Mouse (Mus musculus): ENCODE data around the gene Hist1h4a.
"Not testable (repeated sequence)": the region's sequence is repeated elsewhere in the genome, so short reads cannot be mapped to it uniquely, and the experiment has no call there.

Hist1h4a gene

DNA sequence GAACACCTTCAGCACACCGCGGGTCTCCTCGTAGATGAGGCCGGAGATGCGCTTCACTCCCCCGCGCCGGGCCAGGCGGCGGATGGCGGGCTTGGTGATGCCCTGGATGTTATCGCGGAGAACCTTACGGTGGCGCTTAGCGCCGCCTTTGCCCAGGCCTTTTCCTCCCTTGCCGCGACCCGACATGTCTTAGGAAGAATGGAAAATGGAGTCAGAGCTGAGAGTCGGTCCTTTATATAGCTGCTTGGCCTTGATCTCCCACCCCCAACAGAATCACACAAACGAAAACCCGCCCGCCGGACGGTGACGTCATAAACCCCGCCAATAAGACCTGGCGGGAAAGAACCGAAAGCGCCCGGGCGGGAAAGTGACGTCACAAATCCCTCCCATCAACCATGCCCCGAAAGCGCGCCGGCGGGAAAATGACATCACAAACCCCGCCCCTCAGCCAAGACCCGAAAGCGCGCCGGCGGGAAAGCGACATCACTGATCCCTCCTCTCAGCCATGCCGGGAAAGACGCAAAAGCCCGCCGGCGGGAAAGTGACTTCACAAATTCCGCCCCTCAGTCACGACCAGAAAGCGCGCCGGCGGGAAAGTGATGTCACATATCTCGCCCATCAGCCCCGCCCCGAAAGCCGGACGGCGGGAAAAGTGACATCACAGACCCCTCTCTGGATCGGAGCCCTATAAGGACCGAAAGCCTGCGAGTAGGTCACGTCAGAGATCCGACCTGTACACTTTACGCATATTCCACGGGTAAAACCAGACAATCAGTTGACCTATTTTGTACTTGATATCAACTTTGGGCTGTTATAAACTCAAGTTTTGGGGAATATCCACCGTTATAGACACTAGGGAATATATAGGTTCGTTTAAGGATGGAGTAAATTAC is at the start of gene Hist1h4a:
TSS of gene Hist1h4a (minus strand) at position 259 of the 893 bp plus-strand sequence.
- DNase-seq (ENCODE audit: low read depth, low spot score), result peak; percentile 98

DNA sequence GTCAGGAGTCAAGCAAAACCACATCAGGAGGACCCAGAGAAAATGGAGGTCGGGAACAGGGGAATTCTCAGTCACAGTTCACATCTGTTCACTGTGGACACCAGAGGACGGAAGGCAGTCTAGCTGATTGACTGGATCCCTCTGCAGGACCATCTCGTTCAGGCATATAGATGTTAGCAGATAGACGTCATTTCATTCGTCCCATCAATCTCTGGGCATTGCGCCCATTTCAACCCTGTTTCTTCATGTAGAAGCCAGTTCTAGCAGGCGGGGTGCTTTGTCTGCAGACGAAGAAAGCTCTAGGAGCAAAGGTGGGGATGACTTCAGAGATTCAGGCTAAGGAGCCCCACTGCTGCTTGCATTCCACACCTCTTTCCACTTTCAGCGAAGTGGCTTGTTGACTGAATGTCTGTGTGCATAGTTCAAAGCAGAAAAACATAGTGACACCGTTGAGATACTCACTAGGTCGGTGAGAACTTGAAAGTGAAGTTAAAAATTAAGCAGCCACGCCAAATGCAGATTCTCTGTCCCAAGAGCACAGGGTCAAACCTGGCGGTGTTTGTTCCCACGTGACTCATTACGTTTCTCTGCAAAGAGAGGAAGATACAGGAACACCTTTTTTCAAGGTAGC is 45.5 kb upstream of the Hist1h4a start, which contains the start of gene Slc17a2:
TSS of gene Slc17a2 (plus strand) at position 572 of the 631 bp plus-strand sequence.
- no peak for DNase-seq (ENCODE audit: low read depth, low spot score)

DNA sequence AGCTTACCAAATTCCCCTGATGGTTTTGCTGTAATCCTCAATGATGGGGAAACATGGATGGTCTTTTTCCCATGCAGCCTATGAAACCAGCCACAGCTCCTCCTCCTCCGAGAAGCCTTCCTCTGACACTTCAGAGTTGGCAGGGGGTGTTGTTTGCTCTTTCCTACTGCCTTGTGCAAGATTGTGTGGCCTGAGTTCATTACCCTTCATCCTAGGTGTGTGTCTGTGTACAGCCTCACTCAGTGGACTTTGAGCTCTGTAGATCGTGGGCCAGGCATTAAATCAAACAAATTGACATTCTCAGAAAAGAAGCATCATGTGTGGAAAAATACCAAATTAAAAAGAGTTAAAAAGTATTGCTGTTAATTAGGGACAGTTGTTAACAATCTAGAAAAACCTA is 43.5 kb upstream of the Hist1h4a start:
- no peak for DNase-seq (ENCODE audit: low read depth, low spot score)

DNA sequence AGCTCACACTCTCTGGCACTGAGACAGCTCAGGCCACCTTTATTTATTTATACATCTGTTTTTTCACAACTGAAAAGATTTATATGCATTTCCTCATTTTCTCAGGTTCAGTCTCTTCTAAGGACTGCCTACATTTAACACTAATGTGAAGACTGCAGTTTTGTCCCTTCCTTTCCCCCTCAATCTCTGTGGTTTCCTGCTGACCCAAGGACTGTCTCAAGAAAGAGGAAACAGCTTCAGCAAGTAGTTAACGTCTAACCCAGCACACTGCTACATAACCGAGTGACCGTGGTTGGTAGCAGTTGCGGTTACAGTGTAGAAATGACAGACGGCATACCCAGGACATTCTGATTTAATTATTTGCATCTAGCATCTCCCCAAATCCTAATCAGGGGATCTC is 38.4 kb upstream of the Hist1h4a start:
- no peak for DNase-seq (ENCODE audit: low read depth, low spot score)

DNA sequence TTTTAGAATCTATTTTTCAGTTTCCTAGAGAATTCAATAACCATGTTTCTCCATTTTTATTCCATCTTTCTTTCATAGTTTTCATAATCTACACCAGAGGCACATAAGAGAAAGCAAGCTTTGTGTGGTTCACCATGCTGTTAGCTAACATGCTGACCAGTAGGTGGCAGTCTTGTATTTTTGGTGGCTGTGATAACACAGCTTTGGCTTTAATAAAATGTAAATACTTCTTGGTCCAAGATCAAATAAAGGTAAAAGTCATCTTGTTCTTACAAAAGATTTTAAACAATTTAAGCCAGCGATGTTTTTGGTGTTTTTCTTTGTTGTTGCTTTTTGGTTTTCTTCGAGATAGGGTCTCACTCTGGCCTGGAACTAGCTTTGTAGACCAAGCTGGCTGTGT is 31.5 kb upstream of the Hist1h4a start:
- peak; percentile 59 for DNase-seq (ENCODE audit: low read depth, low spot score)

DNA sequence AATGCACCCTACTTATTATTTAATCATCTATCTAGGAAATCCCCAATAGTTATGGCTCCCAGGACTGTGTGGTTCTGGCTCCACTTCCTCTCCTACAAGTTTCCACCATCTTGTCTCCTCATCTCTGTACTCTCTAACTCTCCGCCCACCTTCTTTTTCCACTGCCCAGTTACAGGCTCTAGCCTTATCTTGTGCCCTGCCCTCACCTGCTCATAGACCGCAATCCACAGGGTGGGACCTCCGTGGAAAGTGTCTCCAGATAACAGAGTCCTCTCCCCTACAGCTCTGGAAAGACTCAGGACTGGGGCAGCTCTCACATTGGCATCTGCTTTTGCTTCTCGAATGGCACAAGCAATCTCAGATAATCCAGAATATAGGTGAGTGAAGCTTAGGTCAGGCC is 18.0 kb upstream of the Hist1h4a start:
- DNase-seq (ENCODE audit: low read depth, low spot score), result no peak

DNA sequence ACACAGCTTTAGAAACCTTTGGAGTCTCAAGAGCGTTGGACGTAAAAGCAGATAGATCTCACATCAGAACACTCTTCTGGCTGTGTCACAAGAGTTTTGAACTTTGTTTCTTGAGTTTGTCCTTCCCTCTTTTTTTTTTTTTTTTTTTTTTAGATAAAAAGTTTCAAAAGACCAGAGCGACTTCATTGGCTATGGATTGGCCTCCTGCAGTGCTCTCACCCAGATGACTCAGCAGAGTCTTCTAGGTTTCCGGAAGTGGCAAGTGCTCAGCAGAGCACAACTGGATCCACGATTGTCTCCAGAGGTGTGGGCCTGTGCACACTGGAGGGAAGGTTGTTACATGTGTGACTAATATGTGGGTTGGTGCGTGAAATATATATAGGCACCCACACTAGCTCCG is 17.3 kb upstream of the Hist1h4a start:
- DNase-seq (ENCODE audit: low read depth, low spot score), result no peak

DNA sequence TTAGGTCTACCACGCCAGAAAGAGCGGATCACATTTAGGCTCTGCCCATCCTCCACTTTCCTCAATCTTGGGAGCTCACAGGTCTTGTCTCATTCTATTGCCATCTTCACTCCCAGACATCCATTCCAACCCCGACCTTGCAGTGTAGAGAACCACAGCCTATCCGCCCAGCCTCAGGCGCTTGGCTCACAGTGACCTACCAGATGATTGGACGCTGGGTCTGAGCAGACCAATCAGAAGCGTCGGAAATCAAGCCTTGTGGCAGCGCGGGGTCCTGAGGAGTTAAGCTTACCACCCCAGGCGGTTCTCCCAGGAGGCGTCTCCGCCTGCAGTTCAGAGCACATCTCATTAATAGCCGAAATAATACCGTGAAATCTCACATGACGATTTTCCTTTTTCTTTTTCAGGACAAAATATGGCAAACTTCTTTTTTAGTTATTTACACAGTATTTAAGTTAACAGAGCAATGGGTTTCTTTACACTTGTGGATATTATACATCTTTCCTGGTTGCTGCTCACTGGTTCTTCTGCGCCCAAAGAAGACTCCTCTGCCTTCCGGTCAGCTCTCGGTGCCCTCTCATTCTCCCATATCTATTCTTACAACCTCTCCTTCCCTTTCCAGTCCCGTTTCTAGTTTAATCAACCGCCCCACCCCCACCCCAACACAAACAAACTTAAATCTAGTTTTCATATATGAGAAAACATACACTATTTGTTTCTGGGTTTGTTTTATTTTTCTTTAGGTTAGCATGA is 11.7 kb upstream of the Hist1h4a start:
- DNase-seq (ENCODE audit: low read depth, low spot score), result no peak

DNA sequence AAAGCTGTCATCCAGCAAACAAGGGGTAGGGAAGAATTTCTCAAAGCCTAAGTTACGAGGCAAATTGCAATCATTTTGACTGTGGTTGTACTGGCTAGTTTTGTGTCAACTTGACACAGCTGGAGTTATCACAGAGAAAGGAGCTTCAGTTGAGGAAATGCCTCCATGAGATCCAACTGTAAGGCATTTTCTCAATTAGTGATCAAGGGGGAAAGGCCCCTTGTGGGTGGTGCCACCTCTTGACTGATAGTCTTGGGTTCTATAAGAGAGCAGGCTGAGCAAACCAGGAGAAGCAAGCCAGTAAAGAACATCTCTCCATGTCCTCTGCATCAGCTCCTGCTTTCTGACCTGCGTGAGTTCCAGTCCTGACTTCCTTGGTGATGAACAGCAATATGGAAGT is 8.6 kb upstream of the Hist1h4a start, which contains the start of gene Trim38:
TSS of gene Trim38 (plus strand) at position 301 of the 400 bp plus-strand sequence.
- DNase-seq (ENCODE audit: low read depth, low spot score), result not testable (repeated sequence)

DNA sequence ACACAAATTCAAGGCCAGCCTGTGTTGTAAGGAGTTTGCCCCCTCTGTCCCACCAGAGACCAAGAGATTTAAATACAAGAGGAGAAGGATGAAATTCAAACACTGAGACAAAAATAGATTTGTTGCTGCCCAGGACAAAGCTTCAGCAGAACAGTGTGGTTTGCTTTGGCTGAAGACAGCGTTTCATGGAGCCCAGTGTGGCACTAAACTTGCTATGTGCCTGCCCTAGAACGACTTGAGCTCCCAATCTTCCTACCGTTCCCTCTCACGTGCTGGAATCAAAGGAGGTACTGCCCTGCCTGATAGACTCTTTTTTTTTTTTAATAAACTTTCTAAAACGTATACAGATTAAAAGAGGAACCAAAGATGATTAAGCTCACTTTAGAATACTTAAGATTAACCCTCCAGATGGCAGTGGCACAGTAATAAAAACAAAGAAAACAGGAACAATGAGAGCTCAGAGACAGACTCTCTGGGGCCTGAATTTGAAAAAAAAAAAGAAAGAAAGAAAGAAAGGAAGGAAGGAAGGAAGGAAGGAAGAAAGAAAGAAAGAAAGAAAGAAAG is 7.9 kb upstream of the Hist1h4a start:
- no peak for DNase-seq (ENCODE audit: low read depth, low spot score)

DNA sequence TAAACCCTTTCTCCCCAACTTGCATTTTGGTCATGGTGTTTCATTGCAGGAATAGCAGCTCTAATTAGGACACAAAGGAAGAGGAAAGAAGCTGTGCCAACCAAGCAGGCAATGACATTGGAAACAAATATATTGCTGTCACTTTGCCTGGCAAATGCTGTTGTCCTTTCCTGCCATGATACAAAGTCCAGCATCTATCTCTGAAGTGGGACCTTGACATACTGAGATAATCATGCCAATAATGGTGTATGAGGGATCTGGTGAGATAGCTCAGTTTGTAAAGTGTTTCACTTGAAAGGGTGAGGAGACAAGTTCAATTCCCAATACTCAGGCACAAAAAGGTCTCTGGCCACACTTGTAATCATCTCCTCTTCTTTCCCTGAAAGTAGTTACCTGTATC is 5.7 kb upstream of the Hist1h4a start:
- no peak for DNase-seq (ENCODE audit: low read depth, low spot score)

DNA sequence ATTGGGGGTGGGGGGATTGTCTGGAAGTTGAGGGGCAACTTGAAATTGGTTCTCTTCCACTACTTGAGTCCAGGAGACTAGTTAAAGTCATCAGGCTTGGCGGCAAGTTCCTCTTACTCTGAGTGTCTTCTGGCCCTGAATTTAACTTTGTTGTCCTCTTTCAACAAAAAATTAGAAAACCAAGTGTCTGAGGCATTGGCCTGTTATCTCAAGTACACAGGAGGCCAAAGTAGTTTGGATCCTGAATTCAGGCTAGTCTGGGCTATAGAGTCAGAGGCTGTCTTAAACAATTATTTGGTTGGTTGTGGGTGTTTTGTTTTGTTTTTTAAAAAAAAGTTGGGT is 4.1 kb upstream of the Hist1h4a start:
- no peak for DNase-seq (ENCODE audit: low read depth, low spot score)

DNA sequence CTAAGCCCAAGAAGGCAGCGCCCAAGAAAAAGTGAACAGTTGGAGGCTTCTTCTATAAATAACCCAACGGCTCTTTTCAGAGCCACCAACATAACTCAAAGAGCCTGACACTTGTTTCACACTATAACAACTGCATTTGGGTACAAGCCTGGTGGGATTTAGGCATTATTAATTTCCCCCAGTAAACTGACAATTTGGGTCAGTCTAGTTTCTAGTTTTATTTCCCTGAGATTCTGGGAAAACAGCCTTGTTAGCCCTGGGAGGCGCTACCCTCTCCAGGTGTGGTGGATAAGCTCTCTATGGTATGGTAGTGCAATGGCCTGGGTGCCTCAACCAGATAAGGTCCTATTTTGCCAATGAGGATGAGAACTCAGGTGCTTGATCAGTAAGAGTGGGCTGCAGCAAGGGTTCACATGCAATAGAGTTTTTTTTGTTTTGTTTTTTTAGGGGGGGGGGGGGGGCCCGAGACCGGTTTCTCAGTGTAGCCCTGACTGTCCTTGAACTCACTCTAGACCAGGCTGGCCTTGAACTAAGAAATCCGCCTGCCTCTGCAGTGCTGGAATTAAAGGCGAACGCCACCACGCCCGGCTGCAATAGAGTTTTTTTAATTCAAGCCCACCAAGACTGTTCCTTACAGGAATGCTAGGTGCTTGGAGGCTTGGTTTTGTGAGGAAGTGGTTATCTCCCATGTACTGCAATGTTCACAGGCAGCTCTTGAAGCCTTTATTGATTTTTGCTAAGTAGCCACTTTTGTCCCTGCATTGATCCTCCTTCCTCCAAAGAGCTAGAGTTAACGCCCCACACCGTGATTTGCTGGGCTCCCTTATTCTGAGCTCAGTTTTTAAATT is 3.5 kb upstream of the Hist1h4a start:
- no peak for DNase-seq (ENCODE audit: low read depth, low spot score)

DNA sequence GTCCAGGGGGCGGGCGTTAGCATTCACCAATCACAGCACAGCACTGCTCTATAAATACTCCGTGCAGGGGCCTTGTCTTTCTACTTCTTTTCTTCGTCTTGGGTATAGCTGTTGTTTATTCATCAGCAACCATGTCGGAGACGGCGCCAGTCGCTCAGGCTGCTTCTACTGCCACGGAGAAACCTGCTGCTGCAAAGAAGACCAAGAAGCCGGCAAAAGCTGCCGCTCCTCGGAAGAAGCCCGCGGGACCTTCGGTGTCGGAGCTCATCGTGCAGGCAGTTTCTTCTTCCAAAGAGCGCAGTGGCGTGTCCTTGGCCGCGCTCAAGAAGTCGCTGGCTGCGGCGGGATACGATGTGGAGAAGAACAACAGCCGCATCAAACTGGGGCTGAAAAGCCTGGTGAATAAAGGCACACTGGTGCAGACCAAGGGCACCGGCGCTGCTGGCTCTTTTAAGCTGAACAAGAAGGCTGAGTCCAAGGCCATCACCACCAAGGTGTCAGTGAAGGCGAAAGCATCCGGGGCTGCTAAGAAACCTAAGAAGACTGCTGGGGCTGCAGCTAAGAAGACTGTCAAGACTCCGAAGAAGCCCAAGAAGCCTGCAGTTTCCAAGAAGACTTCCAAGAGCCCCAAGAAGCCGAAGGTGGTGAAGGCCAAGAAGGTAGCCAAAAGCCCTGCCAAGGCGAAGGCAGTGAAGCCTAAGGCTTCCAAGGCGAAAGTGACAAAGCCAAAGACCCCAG is 2.7 kb upstream of the Hist1h4a start, which contains the start of gene Hist1h1a:
TSS of gene Hist1h1a (plus strand) at position 81 of the 738 bp plus-strand sequence.
- peak; percentile 75 for DNase-seq (ENCODE audit: low read depth, low spot score)

DNA sequence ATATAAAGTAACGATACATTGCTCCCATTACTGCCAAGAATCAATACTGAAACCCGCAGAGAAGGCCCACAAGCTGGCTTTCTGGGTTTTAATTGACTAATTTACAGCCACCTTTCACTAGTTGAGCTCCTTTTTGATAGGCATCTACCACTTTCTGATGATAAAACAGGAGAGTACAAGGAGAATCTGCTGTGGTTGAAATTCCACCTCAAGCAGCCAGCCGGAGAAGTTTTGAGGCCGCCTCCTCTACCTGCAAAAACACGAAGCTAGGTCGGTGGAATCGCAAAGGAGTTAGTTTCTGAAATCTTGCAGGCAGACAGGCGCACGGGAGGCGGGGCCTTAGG is 2.2 kb upstream of the Hist1h4a start:
- DNase-seq (ENCODE audit: low read depth, low spot score), result no peak

DNA sequence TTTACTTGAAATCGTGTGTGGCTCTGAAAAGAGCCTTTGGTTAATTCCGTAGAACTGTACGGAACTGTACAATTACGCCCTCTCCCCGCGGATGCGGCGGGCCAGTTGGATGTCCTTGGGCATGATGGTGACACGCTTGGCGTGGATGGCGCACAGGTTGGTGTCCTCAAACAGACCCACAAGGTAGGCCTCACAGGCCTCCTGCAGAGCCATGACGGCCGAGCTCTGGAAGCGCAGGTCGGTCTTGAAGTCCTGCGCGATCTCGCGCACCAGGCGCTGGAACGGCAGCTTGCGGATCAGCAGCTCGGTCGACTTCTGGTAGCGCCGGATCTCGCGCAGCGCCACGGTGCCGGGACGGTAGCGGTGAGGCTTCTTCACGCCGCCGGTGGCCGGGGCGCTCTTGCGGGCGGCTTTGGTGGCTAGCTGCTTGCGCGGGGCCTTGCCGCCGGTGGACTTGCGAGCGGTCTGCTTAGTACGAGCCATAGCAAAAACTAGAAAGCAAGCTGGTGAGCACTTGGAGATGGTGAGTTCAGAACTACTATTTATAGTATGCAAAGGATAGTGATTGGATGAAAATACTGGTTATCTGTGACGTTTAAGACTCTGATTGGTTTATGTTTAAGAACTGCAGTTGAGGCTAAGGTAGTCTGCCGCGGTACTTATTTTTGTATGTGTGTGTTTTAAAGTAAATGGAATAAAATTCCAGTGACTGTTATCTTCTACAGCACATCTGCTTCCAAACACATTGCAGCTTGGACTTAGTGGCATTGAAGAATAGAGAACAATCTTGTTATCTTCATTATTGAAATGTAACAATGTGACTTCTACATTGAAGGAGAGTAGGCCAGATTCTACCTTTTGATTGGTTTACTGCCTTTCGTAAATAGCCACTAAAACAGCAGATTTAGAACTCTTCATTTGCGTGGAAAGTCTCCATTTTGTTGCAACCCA is 1.1 kb upstream of the Hist1h4a start, which contains the start of gene Hist1h3a:
TSS of gene Hist1h3a (minus strand) at position 516 of the 951 bp plus-strand sequence.
- DNase-seq (ENCODE audit: low read depth, low spot score), result peak; percentile 71

DNA sequence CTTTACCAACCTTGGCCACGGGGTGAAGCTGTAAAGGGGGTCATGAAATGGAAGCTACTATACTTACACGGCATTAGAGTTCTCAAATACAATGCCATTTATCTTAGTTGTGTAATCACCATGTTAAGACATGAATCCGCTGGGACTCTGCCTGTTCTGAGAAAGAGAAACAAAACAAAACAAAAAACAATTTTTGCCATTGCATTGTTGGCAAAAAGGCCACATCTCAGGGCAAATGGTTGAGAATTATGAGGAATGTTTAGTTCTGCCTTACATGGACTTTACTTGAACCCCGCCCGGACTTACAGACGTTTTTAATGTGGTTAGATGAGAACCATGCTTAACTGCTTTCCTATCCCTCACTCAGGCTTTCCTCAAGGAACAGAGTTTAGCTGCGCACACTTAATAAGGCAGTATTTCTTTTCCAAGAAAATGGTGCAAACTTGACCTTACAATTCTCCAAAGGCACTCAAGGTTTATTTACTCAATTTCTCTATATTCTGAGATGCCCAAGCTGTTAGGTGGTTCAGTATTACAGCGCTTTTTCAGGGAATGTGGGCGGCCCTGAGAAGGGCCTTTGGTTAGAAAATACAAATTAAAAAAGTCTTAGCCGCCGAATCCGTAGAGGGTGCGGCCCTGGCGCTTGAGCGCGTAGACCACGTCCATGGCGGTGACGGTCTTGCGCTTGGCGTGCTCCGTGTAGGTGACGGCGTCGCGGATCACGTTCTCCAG is 624 bp downstream of the Hist1h4a start:
- no peak for DNase-seq (ENCODE audit: low read depth, low spot score)

DNA sequence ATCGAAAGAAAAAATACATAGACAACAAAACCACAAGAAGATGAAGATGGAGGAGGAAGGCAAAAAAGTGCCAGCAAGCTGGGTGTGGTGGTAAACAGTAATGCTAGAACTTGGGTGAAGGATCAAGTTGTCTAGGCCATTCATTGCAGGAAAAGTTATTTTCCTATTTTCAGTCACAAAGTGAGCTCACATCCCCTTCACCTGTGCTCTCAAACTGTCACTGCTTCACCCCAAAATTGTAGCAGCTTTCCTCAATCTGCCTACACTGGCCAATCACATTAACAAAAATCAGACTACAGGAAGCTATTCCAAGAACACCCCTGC is 1.2 kb downstream of the Hist1h4a start:
- no peak for DNase-seq (ENCODE audit: low read depth, low spot score)
